Mouse (Mus musculus): ENCODE data around the gene Gm42878.

DNA sequence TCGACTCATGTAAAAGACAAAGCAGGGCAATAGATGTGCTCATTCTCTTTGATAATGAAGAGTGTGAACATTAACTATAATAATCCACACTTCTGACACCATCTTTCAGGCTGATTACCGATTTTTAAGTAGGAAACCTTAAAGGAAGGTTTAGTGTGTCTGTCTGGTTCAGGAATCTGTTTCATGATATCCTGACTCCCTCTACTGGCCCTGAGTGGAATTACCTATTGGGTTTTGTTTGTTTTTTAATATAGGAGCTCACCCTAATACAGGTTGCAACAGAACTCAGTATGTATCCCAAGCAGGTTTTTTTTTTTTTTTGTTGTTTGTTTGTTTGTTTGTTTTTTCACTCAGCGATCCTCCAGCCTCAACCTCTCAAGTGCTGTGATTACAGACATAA lies 67.6 kb downstream of the Gm42878 start:
- TF ChIP-seq ZMIZ1 (IDR thresholded peaks at IDR 0.05; ENCODE audit: low read depth, low read length) = no peak
- TF ChIP-seq PAX5 (IDR thresholded peaks at IDR 0.05; ENCODE audit: low read length) = no peak
- no peak for TF ChIP-seq TCF12 (IDR thresholded peaks at IDR 0.05; ENCODE audit: low read depth, low read length)
- TF ChIP-seq EP300 (IDR thresholded peaks at IDR 0.05; ENCODE audit: low read length) = no peak
- no peak for TF ChIP-seq CHD1 (IDR thresholded peaks at IDR 0.05; ENCODE audit: low read depth, low read length)
- no peak for TF ChIP-seq POLR2AphosphoS2 (IDR thresholded peaks at IDR 0.05; ENCODE audit: low read depth, low read length)
- TF ChIP-seq MAX (IDR thresholded peaks at IDR 0.05; ENCODE audit: low read length) = no peak
- no peak for TF ChIP-seq POLR2A (IDR thresholded peaks at IDR 0.05; ENCODE audit: low read depth, low read length)
